Mouse (Mus musculus): ENCODE results near the gene Agpat1. TPM values are rescaled to one million over a fixed set of nuclear protein-coding genes. Genes with fewer than 3 reads are reported as not detected.

Gene Agpat1
- polyA plus RNA-seq, 1 experiment from 2014 or later, result 88.6 TPM

DNA sequence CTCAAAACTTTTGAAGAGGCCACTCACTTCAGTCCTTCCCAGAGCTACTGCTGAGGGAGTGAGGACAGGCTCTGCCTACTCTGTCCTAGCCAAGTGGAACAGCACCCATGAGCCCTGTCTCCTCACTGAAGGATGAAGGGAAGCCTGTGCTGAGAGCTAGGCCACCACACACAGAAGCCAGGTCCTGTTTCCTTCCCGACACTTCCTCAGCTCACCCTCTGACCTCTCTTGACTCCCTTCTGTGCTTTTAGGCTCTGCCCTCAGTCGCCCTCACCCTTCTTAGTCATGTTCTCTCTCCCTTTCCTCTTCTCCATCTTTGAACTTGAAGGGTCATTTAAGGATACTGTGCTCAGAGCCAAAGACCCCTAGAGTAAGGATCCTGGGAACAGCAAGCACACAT lies 53.2 kb downstream of the Agpat1 start:
- DNase-seq (ENCODE audit: low spot score) (no peak), ATAC-seq (no peak)
- Histone ChIP-seq H3K27me3 (replicated peaks; ENCODE audit: control insufficient read depth, insufficient read depth, low read length) (peaks cover 19% of the 10 kb centered on the region; the same call in 1 of the 2 replicates), H3K9me3 (replicated peaks; ENCODE audit: control insufficient read depth, low read length) (no peaks in the 10 kb centered on the region), H3K4me2 (ENCODE audit: low read length) (no peak overlapping the region), H3K4me1 (ENCODE audit: control insufficient read depth, insufficient read depth, low read length) (no peaks in the 10 kb centered on the region; the same call in 1 of the 2 replicates), H3K36me3 (ENCODE audit: control insufficient read depth, insufficient read depth, low read length) (peaks cover 29% of the 10 kb centered on the region), H3K4me3 (ENCODE audit: low read depth, low read length) (no peak overlapping the region), H3K27ac (ENCODE audit: low read depth, low read length) (no peak overlapping the region), H3K9ac (ENCODE audit: low read length) (no peak overlapping the region)
- WGBS, result 40% methylated on average over 2 of the region's 2 CpGs

DNA sequence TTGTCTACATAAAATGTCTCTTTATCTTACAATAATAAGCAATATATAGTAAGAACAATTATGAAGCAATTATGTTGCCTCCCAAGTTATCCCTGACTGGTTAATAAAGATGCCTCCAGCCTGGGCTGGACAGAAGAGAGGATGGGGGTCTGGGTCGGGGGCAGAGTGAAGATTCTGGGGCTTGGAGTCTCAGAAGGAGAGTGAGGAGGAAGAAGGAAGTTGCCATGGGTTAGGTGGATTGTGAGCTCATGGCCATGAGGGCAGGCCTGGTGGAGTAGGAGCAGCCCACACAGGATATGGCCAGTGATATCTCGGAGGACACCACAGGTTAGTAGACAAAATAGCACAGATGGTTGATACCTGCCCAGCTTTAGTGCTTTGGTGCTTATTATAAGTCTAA lies 54.1 kb downstream of the Agpat1 start:
- no peaks in the 10 kb centered on the region for H3K9me3 ChIP-seq (replicated peaks; ENCODE audit: control insufficient read depth, low read length)
- H3K4me1 ChIP-seq (ENCODE audit: control insufficient read depth, insufficient read depth, low read length), result no peaks in the 10 kb centered on the region; the same call in 1 of the 2 replicates
- H3K4me2 ChIP-seq (ENCODE audit: low read length), result no peak overlapping the region
- H3K27ac ChIP-seq (ENCODE audit: low read depth, low read length), result no peak overlapping the region
- WGBS, result 83% methylated on average over 2 of the region's 2 CpGs
- H3K36me3 ChIP-seq (ENCODE audit: control insufficient read depth, insufficient read depth, low read length), result peaks cover 20% of the 10 kb centered on the region
- peaks cover 19% of the 10 kb centered on the region; the same call in 1 of the 2 replicates for H3K27me3 ChIP-seq (replicated peaks; ENCODE audit: control insufficient read depth, insufficient read depth, low read length)
- no peak overlapping the region for H3K9ac ChIP-seq (ENCODE audit: low read length)
- DNase-seq (ENCODE audit: low spot score) (no peak), ATAC-seq (no peak)
- H3K4me3 ChIP-seq (ENCODE audit: low read depth, low read length), result no peak overlapping the region

DNA sequence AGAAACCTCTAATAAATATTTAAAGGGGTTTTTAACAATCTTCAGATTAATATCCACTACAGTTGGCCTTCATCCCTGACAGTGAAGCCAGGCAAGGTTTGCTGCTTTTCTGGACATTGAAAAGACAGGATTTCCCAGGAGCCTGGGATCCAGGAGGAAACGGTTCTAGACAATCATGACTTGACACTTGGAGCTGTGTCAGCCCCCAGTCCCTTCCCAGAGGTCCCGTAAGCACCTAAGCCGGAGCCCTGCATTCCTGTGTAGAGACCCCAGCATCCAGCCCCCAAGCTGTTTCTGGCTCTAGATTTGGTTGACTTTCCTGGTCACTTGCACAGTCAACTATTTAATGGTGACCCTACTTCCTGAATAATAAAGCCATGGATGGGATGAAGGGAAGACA lies 54.5 kb downstream of the Agpat1 start:
- no peak overlapping the region for H3K4me3 ChIP-seq (ENCODE audit: low read depth, low read length)
- H3K9me3 ChIP-seq (replicated peaks; ENCODE audit: control insufficient read depth, low read length), result no peaks in the 10 kb centered on the region
- ATAC-seq (no peak), DNase-seq (ENCODE audit: low spot score) (no peak)
- no peaks in the 10 kb centered on the region; the same call in 1 of the 2 replicates for H3K4me1 ChIP-seq (ENCODE audit: control insufficient read depth, insufficient read depth, low read length)
- 87% methylated on average over 3 of the region's 3 CpGs for WGBS
- no peak overlapping the region for H3K27ac ChIP-seq (ENCODE audit: low read depth, low read length)
- no peak overlapping the region for H3K9ac ChIP-seq (ENCODE audit: low read length)
- peaks cover 16% of the 10 kb centered on the region for H3K36me3 ChIP-seq (ENCODE audit: control insufficient read depth, insufficient read depth, low read length)
- no peak overlapping the region for H3K4me2 ChIP-seq (ENCODE audit: low read length)
- H3K27me3 ChIP-seq (replicated peaks; ENCODE audit: control insufficient read depth, insufficient read depth, low read length), result peaks cover 19% of the 10 kb centered on the region; the same call in 1 of the 2 replicates

DNA sequence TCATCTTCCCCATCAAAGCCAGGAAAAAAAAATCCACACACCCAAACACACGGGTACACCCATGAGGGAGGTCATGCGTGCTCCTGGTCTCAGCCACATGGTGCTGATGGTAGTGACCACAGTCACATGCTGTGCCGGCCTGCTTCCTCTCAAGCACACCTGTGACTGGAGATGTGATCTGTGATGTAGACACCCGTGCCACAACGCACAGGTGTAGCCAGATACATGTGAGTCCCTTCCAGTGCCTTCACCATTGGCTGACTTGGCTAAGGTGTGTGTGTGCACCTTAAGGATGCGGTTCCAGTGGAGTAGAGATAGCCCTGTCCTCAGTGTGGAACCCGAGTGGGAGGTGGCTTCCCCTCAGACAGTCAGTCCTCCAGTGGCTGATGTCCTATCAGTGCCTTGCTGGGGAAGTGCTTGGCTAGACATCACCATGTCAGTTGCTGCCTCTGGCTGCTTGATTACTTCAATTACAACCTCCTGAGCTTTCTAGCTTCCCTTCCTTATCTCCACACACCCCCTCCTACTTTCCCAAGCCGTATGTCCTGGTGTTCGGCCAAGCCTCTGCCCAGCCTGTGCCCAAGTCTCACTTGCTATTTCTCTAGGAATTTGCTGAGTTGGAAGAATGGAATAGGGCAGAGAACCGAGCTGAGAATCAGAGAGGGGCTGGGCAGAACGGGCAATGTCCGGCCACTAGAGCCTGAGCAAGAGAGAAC lies 55.3 kb downstream of the Agpat1 start:
- H3K36me3 ChIP-seq (ENCODE audit: control insufficient read depth, insufficient read depth, low read length), result peaks cover 9% of the 10 kb centered on the region; the same call in 1 of the 2 replicates
- DNase-seq (ENCODE audit: low spot score) (no peak), ATAC-seq (no peak)
- H3K4me3 ChIP-seq (ENCODE audit: low read depth, low read length), result no peak overlapping the region
- H3K27ac ChIP-seq (ENCODE audit: low read depth, low read length), result no peak overlapping the region
- no peaks in the 10 kb centered on the region for H3K9me3 ChIP-seq (replicated peaks; ENCODE audit: control insufficient read depth, low read length)
- H3K9ac ChIP-seq (ENCODE audit: low read length), result no peak overlapping the region
- H3K4me2 ChIP-seq (ENCODE audit: low read length), result no peak overlapping the region
- 72% methylated on average over 12 of the region's 12 CpGs for WGBS
- H3K27me3 ChIP-seq (replicated peaks; ENCODE audit: control insufficient read depth, insufficient read depth, low read length), result peaks cover 19% of the 10 kb centered on the region; the same call in 1 of the 2 replicates
- H3K4me1 ChIP-seq (ENCODE audit: control insufficient read depth, insufficient read depth, low read length), result no peaks in the 10 kb centered on the region; the same call in 1 of the 2 replicates

DNA sequence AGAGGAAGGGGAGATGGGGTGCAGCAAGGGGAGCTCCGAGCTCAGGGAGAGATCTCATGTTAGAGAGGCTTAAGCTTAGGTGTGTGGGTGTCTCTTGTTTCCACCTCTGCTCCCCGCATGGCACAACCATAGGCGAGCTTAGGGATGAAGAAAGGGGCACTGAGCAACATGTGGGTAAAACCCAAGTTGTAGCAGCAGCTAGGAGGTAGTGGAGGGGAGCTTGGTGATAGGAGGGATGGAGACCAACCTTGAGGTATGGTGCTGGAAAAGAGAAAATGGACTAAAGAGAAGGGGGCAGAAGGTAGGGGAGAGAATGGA lies 55.8 kb downstream of the Agpat1 start:
- Histone ChIP-seq H3K27me3 (replicated peaks; ENCODE audit: control insufficient read depth, insufficient read depth, low read length) (peaks cover 19% of the 10 kb centered on the region; the same call in 1 of the 2 replicates), H3K4me3 (ENCODE audit: low read depth, low read length) (no peak overlapping the region), H3K27ac (ENCODE audit: low read depth, low read length) (no peak overlapping the region), H3K4me1 (ENCODE audit: control insufficient read depth, insufficient read depth, low read length) (no peaks in the 10 kb centered on the region; the same call in 1 of the 2 replicates), H3K4me2 (ENCODE audit: low read length) (no peak overlapping the region), H3K9me3 (replicated peaks; ENCODE audit: control insufficient read depth, low read length) (no peaks in the 10 kb centered on the region), H3K36me3 (ENCODE audit: control insufficient read depth, insufficient read depth, low read length) (peaks cover 4% of the 10 kb centered on the region; the same call in 1 of the 2 replicates), H3K9ac (ENCODE audit: low read length) (no peak overlapping the region)
- 75% methylated on average over 3 of the region's 3 CpGs for WGBS
- DNase-seq (ENCODE audit: low spot score), result no peak
- ATAC-seq, result no peak

DNA sequence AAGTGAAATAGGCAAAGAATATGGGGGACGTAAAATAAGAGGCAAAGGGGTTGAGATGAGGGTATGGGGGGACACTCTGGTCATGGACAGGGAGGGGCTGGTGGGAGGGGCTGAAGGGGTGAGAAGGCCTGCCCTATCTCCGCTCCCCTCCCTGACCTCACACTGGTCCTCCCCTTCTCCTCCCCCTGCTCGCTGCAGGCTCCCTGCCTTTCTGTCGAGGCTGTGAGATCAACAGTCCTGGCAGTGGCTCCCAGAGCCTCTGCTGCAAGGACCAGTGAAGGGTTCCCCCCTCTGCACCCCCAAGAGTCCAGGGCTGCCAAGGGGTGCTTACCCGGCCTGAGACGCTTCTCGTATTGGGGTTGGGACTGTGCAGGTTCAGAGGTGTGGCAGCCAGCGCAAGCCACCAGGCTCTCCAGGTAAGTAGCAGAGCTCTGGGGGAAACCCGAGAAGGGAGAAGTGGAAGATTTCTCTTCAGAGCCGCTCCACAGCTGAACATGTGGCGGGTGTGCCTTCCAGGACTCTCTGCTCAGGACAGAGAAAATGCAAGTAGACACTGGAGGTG lies 56.3 kb downstream of the Agpat1 start:
- peaks cover 19% of the 10 kb centered on the region; the same call in 1 of the 2 replicates for H3K27me3 ChIP-seq (replicated peaks; ENCODE audit: control insufficient read depth, insufficient read depth, low read length)
- no peak overlapping the region for H3K27ac ChIP-seq (ENCODE audit: low read depth, low read length)
- H3K36me3 ChIP-seq (ENCODE audit: control insufficient read depth, insufficient read depth, low read length), result no peaks in the 10 kb centered on the region
- H3K4me1 ChIP-seq (ENCODE audit: control insufficient read depth, insufficient read depth, low read length), result no peaks in the 10 kb centered on the region; the same call in 1 of the 2 replicates
- H3K4me3 ChIP-seq (ENCODE audit: low read depth, low read length), result no peak overlapping the region
- H3K9me3 ChIP-seq (replicated peaks; ENCODE audit: control insufficient read depth, low read length), result no peaks in the 10 kb centered on the region
- no peak overlapping the region for H3K9ac ChIP-seq (ENCODE audit: low read length)
- DNase-seq (ENCODE audit: low spot score) (no peak), ATAC-seq (no peak)
- 39% methylated on average over 11 of the region's 11 CpGs for WGBS
- no peak overlapping the region for H3K4me2 ChIP-seq (ENCODE audit: low read length)

DNA sequence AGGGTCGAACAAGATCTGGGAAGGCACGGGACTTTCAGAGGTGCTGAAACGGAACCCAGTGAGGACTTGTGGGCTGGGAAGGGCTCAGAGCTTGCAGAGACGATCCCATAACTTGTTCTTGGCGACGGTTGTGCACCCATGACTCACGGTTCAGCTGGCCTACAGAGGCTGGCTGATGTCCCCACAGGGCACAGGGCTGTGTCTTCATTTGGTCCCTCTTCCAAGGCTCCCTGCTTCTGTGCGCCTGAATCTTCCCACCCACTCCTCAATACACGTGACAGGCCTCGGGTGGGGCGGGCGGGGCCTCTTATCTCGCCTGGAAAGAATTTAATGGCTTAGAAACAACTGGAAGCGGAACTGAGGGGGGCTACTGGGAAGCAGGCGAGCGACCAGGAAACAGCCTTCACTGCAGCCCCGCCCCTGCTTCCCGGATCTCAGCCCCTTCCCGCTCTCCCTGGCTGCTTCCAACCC lies 57.1 kb downstream of the Agpat1 start:
- WGBS, result 9% methylated on average over 19 of the region's 19 CpGs
- no peaks in the 10 kb centered on the region for H3K9me3 ChIP-seq (replicated peaks; ENCODE audit: control insufficient read depth, low read length)
- DNase-seq (ENCODE audit: low spot score) (no peak), ATAC-seq (no peak)
- no peaks in the 10 kb centered on the region; the same call in 1 of the 2 replicates for H3K4me1 ChIP-seq (ENCODE audit: control insufficient read depth, insufficient read depth, low read length)
- no peak overlapping the region for H3K27ac ChIP-seq (ENCODE audit: low read depth, low read length)
- no peak overlapping the region; the same call in none of the 2 replicates for H3K4me2 ChIP-seq (ENCODE audit: low read length)
- H3K4me3 ChIP-seq (ENCODE audit: low read depth, low read length), result no peak overlapping the region; the same call in 1 of the 2 replicates
- no peak overlapping the region for H3K9ac ChIP-seq (ENCODE audit: low read length)
- no peaks in the 10 kb centered on the region for H3K36me3 ChIP-seq (ENCODE audit: control insufficient read depth, insufficient read depth, low read length)
- H3K27me3 ChIP-seq (replicated peaks; ENCODE audit: control insufficient read depth, insufficient read depth, low read length), result peaks cover 19% of the 10 kb centered on the region; the same call in 1 of the 2 replicates

DNA sequence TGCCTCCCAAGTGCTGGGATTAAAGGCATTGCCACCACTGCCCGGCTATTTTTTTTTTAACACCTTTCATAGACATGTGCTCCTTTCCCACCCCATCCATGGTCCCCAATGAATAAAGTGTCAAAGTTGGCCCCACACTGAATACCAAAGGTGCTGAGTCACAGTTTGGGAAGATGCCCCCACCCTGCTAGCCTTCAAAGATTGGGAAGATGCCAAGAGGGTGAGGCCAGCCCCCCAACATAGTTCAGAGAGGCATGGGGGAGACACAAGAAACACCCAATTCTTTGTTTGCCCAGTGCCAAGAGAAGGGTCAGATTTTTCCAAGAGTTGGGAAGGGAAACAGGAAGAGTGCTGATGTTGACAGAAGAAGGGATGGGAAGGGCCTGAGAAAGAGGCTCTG lies 58.4 kb downstream of the Agpat1 start:
- Histone ChIP-seq H3K27ac (ENCODE audit: low read depth, low read length) (no peak overlapping the region), H3K4me2 (ENCODE audit: low read length) (no peak overlapping the region), H3K9me3 (replicated peaks; ENCODE audit: control insufficient read depth, low read length) (no peaks in the 10 kb centered on the region), H3K27me3 (replicated peaks; ENCODE audit: control insufficient read depth, insufficient read depth, low read length) (peaks cover 19% of the 10 kb centered on the region; the same call in 1 of the 2 replicates), H3K9ac (ENCODE audit: low read length) (no peak overlapping the region), H3K4me1 (ENCODE audit: control insufficient read depth, insufficient read depth, low read length) (no peaks in the 10 kb centered on the region; the same call in 1 of the 2 replicates), H3K36me3 (ENCODE audit: control insufficient read depth, insufficient read depth, low read length) (no peaks in the 10 kb centered on the region), H3K4me3 (ENCODE audit: low read depth, low read length) (no peak overlapping the region)
- DNase-seq (ENCODE audit: low spot score) (no peak), ATAC-seq (no peak)
- WGBS, result 82% methylated on average over 1 of the region's 1 CpGs

DNA sequence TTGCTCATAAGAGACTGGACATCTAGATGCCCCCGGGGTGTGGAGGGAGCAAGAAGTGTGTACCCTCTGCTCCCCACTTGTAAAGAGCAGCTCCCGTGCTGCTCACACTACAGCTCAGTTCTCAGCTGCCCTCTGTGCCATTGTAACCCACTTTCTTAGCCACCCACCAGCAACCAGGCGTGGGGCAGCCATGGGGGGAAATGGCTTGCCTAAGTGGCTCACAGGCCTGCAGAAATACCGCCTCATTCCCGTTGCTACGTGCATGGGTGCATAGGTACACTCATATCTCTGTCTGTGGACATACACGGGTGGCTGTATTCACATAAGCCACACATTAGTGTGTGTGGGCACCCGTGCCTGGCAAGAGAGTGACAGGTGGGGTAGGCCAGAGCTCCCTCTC lies 58.9 kb downstream of the Agpat1 start:
- Histone ChIP-seq H3K9ac (ENCODE audit: low read length) (no peak overlapping the region), H3K36me3 (ENCODE audit: control insufficient read depth, insufficient read depth, low read length) (no peaks in the 10 kb centered on the region), H3K9me3 (replicated peaks; ENCODE audit: control insufficient read depth, low read length) (no peaks in the 10 kb centered on the region), H3K27ac (ENCODE audit: low read depth, low read length) (no peak overlapping the region), H3K4me3 (ENCODE audit: low read depth, low read length) (no peak overlapping the region), H3K27me3 (replicated peaks; ENCODE audit: control insufficient read depth, insufficient read depth, low read length) (peaks cover 19% of the 10 kb centered on the region; the same call in 1 of the 2 replicates), H3K4me2 (ENCODE audit: low read length) (no peak overlapping the region), H3K4me1 (ENCODE audit: control insufficient read depth, insufficient read depth, low read length) (no peaks in the 10 kb centered on the region; the same call in 1 of the 2 replicates)
- WGBS, result 84% methylated on average over 8 of the region's 8 CpGs
- no peak for DNase-seq (ENCODE audit: low spot score)
- no peak for ATAC-seq
